Mouse (Mus musculus): Measurements from ENCODE around the gene Wdfy4. TPM values are rescaled to one million over a fixed set of nuclear protein-coding genes. Genes with fewer than 3 reads are reported as not detected.

Gene Wdfy4
- total RNA-seq, 1 experiment from 2014 or later, result 91.5 TPM

- no peak for ATAC-seq (replicated peaks; ENCODE audit: insufficient number of reproducible peaks, low FRiP score, low TSS enrichment, poor library complexity, severe bottlenecking)
These were observed 85.4 kb downstream of the Wdfy4 start for GRCm38 (mm10) chr14:33099926-33100325.

GRCm38 (mm10) chr14:33099111-33099510, 86.2 kb downstream of the Wdfy4 start:
- peak; percentile 22; the same call in 1 of the 2 replicates for ATAC-seq (replicated peaks; ENCODE audit: insufficient number of reproducible peaks, low FRiP score, low TSS enrichment, poor library complexity, severe bottlenecking)

- ATAC-seq (replicated peaks; ENCODE audit: insufficient number of reproducible peaks, low FRiP score, low TSS enrichment, poor library complexity, severe bottlenecking), result no peak
These were observed 88.8 kb downstream of the Wdfy4 start for GRCm38 (mm10) chr14:33096462-33096861.

- ATAC-seq (replicated peaks; ENCODE audit: insufficient number of reproducible peaks, low FRiP score, low TSS enrichment, poor library complexity, severe bottlenecking), result no peak
These were observed 102.0 kb downstream of the Wdfy4 start for GRCm38 (mm10) chr14:33083326-33083725.

- no peak for ATAC-seq (replicated peaks; ENCODE audit: insufficient number of reproducible peaks, low FRiP score, low TSS enrichment, poor library complexity, severe bottlenecking)
These were observed 103.0 kb downstream of the Wdfy4 start for GRCm38 (mm10) chr14:33082301-33082700.

- no peak for ATAC-seq (replicated peaks; ENCODE audit: insufficient number of reproducible peaks, low FRiP score, low TSS enrichment, poor library complexity, severe bottlenecking)
These were observed 103.9 kb downstream of the Wdfy4 start for GRCm38 (mm10) chr14:33081370-33081860.

- no peak for ATAC-seq (replicated peaks; ENCODE audit: insufficient number of reproducible peaks, low FRiP score, low TSS enrichment, poor library complexity, severe bottlenecking)
These were observed 106.7 kb downstream of the Wdfy4 start for GRCm38 (mm10) chr14:33078596-33078995.

- ATAC-seq (replicated peaks; ENCODE audit: insufficient number of reproducible peaks, low FRiP score, low TSS enrichment, poor library complexity, severe bottlenecking), result no peak
These were observed 107.2 kb downstream of the Wdfy4 start for GRCm38 (mm10) chr14:33078110-33078509.

- ATAC-seq (replicated peaks; ENCODE audit: insufficient number of reproducible peaks, low FRiP score, low TSS enrichment, poor library complexity, severe bottlenecking), result no peak
These were observed 112.0 kb downstream of the Wdfy4 start for GRCm38 (mm10) chr14:33073355-33073754.

GRCm38 (mm10) chr14:33072351-33072750, 113.0 kb downstream of the Wdfy4 start:
- no peak for ATAC-seq (replicated peaks; ENCODE audit: insufficient number of reproducible peaks, low FRiP score, low TSS enrichment, poor library complexity, severe bottlenecking)

GRCm38 (mm10) chr14:33067676-33068075, 117.6 kb downstream of the Wdfy4 start:
- ATAC-seq (replicated peaks; ENCODE audit: insufficient number of reproducible peaks, low FRiP score, low TSS enrichment, poor library complexity, severe bottlenecking), result no peak

GRCm38 (mm10) chr14:33062996-33063395, 122.3 kb downstream of the Wdfy4 start:
- no peak for ATAC-seq (replicated peaks; ENCODE audit: insufficient number of reproducible peaks, low FRiP score, low TSS enrichment, poor library complexity, severe bottlenecking)

- ATAC-seq (replicated peaks; ENCODE audit: insufficient number of reproducible peaks, low FRiP score, low TSS enrichment, poor library complexity, severe bottlenecking), result no peak
These were observed 126.2 kb downstream of the Wdfy4 start for GRCm38 (mm10) chr14:33058881-33059660.

- ATAC-seq (replicated peaks; ENCODE audit: insufficient number of reproducible peaks, low FRiP score, low TSS enrichment, poor library complexity, severe bottlenecking), result no peak
These were observed 131.9 kb downstream of the Wdfy4 start for GRCm38 (mm10) chr14:33053441-33053840.

- ATAC-seq (replicated peaks; ENCODE audit: insufficient number of reproducible peaks, low FRiP score, low TSS enrichment, poor library complexity, severe bottlenecking), result no peak
These were observed 140.1 kb downstream of the Wdfy4 start for GRCm38 (mm10) chr14:33045217-33045616.

GRCm38 (mm10) chr14:33036811-33037210, 148.5 kb downstream of the Wdfy4 start:
- no peak for ATAC-seq (replicated peaks; ENCODE audit: insufficient number of reproducible peaks, low FRiP score, low TSS enrichment, poor library complexity, severe bottlenecking)

GRCm38 (mm10) chr14:33035386-33035785, 149.9 kb downstream of the Wdfy4 start:
- no peak for ATAC-seq (replicated peaks; ENCODE audit: insufficient number of reproducible peaks, low FRiP score, low TSS enrichment, poor library complexity, severe bottlenecking)

- ATAC-seq (replicated peaks; ENCODE audit: insufficient number of reproducible peaks, low FRiP score, low TSS enrichment, poor library complexity, severe bottlenecking), result no peak
These were observed 151.9 kb downstream of the Wdfy4 start for GRCm38 (mm10) chr14:33033424-33033823.

- no peak for ATAC-seq (replicated peaks; ENCODE audit: insufficient number of reproducible peaks, low FRiP score, low TSS enrichment, poor library complexity, severe bottlenecking)
These were observed 154.5 kb downstream of the Wdfy4 start for GRCm38 (mm10) chr14:33030849-33031248.

- no peak for ATAC-seq (replicated peaks; ENCODE audit: insufficient number of reproducible peaks, low FRiP score, low TSS enrichment, poor library complexity, severe bottlenecking)
These were observed 165.7 kb downstream of the Wdfy4 start for GRCm38 (mm10) chr14:33019606-33020005.
